Mouse (Mus musculus) NIH3T3 (cell line): ENCODE results near the gene Cavin3.
A peak's percentile ranks its signal among the peaks of the same experiment; 100 is the strongest.
"Not testable (repeated sequence)": the region's sequence is repeated elsewhere in the genome, so short reads cannot be mapped to it uniquely, and the experiment has no call there.

Source experiments
- DNase-seq: peaks from one replicate; pipeline ENCODE4 v3.0.0-alpha.2; 2012; ENCODE audit warnings: low read depth

The Cavin3 gene

GRCm38 (mm10) chr7:105480561-105481504, 1.3 kb downstream of the Cavin3 start:
- peak; percentile 91 for DNase-seq

DNA sequence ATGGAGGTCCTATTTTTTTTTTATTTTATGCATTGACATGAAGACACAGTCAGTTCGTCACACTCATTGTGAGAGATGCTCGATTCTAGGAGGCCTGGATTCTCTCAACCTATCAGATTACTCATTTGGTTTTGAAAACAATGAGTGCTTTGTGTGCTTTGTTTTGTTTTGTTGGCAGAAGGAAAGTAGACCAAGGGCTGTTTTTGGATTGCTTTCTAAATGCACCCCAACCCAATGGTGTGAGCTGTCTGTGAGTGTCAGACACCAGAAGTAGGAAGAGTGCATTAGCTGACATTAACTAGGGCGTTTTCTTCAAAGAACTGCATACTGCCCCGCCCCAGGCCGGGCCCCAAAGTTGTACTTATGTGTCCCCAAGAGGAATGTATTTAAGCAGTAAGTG, 2.0 kb downstream of the Cavin3 start:
- DNase-seq: peak; percentile 46

GRCm38 (mm10) chr7:105479232-105479631, 2.9 kb downstream of the Cavin3 start:
- no peak for DNase-seq

DNA sequence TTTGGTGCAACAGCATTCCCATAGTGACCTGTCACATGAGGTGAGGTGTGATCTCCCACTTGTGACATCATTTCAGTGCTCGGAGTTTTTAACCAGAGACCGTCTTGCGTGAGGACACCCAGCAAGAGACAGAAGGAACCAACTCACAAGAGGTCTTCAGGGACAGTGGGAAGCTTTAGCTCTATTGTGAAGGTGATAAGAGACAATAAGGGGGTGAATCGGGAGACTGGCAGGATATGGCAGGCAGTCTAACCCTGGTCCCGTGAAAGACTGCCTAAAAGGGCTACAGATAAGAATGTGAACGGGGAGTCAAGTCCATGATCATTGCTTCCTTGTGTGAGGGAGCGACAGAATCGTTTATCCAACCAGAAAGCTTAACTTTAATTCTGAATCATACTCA, 3.8 kb downstream of the Cavin3 start:
- no peak for DNase-seq

DNA sequence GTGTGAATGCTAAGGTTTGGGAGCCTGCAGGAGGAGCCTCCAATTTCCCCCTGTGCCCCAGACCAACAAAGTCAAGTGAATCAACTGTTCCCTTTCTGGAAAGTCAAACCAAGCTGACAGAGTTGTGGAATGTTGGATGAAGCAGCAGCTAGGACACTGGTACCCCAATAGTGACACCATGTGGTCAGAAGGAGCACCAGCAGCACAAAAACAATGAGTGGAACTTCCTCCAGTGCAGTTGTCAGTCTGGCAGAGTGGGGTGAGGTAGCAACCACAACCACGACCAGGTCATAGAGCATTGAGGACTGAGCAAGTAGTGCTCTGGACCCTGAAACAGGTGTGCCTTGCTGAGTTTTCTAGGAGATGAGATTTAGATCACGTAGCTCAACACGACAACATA, 4.3 kb downstream of the Cavin3 start:
- DNase-seq: peak; percentile 77

GRCm38 (mm10) chr7:105477433-105477700, 4.7 kb downstream of the Cavin3 start:
- no peak for DNase-seq

DNA sequence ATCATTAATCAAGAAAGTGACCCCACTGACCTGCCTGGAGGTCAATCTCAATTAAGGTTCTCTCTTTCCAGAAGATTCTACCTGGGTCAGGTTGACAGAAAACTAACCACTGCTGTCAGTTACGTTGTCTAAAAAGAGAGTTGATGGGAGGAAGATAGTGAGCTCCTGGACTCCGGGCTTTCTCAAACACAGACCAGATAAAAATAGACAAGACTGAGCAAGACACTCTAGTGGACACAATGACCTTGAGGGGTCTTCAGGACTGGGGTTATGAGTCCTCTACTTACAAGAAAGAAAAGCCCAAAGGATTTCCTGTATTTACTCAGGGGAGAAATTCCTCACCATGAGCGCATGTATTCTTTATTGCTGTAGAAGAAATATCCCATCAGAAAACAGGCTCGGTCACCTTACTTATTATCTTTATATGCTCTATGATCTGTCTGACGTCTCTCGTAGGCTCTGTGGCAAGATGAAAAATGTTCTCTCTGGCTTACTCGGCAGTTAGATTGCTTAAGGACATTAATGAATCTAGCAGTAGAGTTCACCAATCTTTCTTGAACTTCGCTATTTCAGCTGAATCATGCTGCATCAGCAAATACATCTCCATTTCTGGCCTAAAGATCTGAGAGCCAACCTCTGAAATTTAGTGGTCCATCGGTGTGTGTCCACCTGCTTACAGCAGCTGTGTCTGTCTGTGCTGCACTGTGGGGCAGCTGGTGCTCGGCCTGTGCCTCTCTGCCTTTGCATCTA, 5.2 kb downstream of the Cavin3 start:
- no peak for DNase-seq

- DNase-seq: peak; percentile 44
These were observed 6.6 kb downstream of the Cavin3 start for GRCm38 (mm10) chr7:105475396-105475949.

- DNase-seq: peak; percentile 27
These were observed 7.3 kb downstream of the Cavin3 start for GRCm38 (mm10) chr7:105474771-105475315.

GRCm38 (mm10) chr7:105472607-105473006, 9.5 kb downstream of the Cavin3 start:
- no peak for DNase-seq

DNA sequence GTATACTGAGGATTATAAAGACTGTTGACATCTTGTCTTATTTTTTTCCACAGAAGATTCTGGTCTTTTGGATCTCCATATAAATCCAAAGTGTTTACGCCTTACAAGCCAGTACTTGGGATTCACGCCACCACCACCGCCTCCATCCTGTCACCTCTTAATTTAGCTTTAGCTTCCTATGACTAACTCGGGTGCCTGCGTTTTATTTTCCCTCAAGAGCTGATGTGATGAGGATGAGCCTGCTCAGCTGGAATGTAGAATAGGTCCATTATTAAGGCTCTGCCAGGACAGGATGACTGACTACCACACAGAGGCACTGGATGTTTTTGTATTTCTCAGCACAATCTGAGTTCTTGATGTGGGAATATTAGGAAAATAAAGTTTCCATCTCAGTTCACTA, 16.6 kb downstream of the Cavin3 start:
- DNase-seq: peak; percentile 22

GRCm38 (mm10) chr7:105458546-105458945, 23.6 kb downstream of the Cavin3 start:
- peak; percentile 29 for DNase-seq

GRCm38 (mm10) chr7:105453345-105453744, 28.8 kb downstream of the Cavin3 start:
- not testable (repeated sequence) for DNase-seq

- DNase-seq: no peak
These were observed 37.0 kb downstream of the Cavin3 start for GRCm38 (mm10) chr7:105445076-105445475.

GRCm38 (mm10) chr7:105441426-105441825, 40.7 kb downstream of the Cavin3 start:
- DNase-seq: no peak

DNA sequence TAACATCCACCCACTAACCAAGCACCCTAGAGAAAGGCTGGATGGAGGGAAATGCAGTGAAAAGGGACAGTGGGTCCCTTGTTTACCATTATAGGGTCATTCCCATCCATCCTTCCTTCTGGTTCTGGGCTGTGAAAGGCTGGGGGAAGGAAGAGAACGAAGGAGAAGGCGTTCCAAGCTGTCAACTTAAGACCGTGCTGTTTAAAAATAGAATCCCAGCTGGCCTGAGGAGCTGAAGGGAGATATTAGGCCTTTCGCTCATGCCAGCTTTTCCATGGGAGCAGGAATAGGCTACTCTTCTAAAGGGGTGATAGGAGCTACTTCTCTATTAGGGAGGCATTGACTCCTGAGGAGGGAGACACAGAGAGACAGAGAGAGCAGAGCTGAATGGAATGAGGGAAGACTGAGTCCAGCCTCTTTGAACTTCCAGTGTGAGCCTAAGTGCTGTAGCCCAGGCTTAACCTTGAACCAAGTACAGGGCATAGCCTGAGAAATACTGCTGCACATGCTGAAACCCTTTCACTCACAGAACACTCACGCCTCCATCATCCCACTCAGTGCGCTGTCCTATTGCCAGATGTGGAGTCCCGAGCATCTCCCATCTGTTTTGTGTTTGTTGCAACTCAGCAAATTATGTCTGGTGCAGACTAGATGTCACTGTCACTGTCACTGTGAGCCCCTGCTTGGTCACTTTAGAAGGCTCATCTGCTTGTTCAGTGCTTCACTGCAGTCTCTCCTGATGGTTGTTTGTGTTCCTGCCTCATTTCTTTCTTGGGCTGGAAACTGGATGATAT, 43.9 kb downstream of the Cavin3 start:
- DNase-seq: no peak

GRCm38 (mm10) chr7:105434798-105435197, 47.3 kb downstream of the Cavin3 start:
- DNase-seq: no peak

- DNase-seq: no peak
These were observed 48.2 kb downstream of the Cavin3 start for GRCm38 (mm10) chr7:105433859-105434258.

DNA sequence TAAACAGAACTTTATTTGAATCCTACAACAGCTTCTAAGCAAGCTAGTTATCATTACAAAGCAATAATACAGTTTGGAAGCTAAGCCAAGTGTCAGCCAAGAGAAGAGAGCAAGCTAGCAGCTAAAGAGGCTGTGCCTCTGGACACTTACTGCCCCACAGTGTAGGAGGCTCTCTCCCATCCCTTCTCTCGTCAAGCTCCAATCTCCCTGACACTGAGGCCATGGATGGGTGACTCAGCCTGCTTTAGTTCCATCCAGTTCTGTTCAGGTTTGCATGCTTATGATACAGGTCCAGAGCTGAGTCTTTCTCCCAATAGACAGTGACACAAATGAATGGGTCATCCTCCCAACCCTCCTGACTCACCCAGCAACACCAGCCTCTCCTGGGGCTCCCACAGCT, 50.0 kb downstream of the Cavin3 start:
- DNase-seq: no peak
